10 mouse cellular contexts compared by ENCODE assay signal in genomic region chr8:96318367-96318766, GRCm38 (mm10).
A peak's percentile ranks its signal among the peaks of the same experiment; 100 is the strongest.
DNase-seq lines count a peak whose midpoint lies in the region; ATAC-seq and TF ChIP-seq lines count a peak whose summit lies in the region.
"Had no signal": no experiment of that assay in that cellular context is flagged by ENCODE, and none has a peak within 500 bp of the region (broad histone marks: within the 10 kb centered on the region; RNA-seq: fewer than 3 reads in every experiment).

No protein-coding gene starts in this region.

- 62% methylated on average over 5 of the region's 5 CpGs for WGBS in kidney, adult 2 months
- 72% methylated on average over 5 of the region's 5 CpGs for WGBS in kidney, embryonic 14.5 days

- in situ Hi-C loops in CH12.LX (cut with MboI; ENCODE audit: low pct_ligation_motif_present, low pct_unique_long_range_greater_than_20kb, low sequenced_read_pairs) = loop anchor here (25.0 kb wide), 1 partner anchor 356 kb away; no protein-coding TSS in a partner anchor

- H3K4me2 ChIP-seq in kidney, embryonic 14.5 days (replicated peaks; ENCODE audit: low read depth, low read length) = no peak overlapping the region
- H3K4me2 ChIP-seq in CH12.LX (ENCODE audit: insufficient read depth, low read depth, poor library complexity, severe bottlenecking) = no peak overlapping the region
- H3K4me2 ChIP-seq: embryonic facial prominence, embryonic 12.5 days; limb, embryonic 12.5 days had no signal

- peak; percentile 2 for DNase-seq in adrenal gland, adult 2 months
- no peak for DNase-seq in adrenal gland, adult 8-10 months
- DNase-seq in kidney, adult 2 months = peak; percentile 3
- DNase-seq in CH12.LX (ENCODE audit: extremely low read depth) = peak; percentile 6
- no peak for DNase-seq in thymus, postnatal 10 days (ENCODE audit: low spot score in 2 of 2)

- no peak; the same call in none of the 2 replicates for TF ChIP-seq RAD21 in CH12.LX (IDR thresholded peaks at IDR 0.05; ENCODE audit: low read depth, low read length)

- no peak for ATAC-seq in kidney, embryonic 14.5 days (ENCODE audit: low FRiP score, low TSS enrichment)
- ATAC-seq in CD4-positive, CD25-positive, alpha-beta regulatory T cell, adult 4 months = no peak

- H3K4me3 ChIP-seq in kidney, adult 2 months (ENCODE audit: insufficient read depth, low read depth, low read length) = no peak overlapping the region
- no peak overlapping the region for H3K4me3 ChIP-seq in kidney, embryonic 14.5 days (ENCODE audit: low read length)
- no peak overlapping the region for H3K4me3 ChIP-seq in CH12.LX (replicated peaks in 1 of 3; ENCODE audit: low read depth in 2 of 3, low read length in 2 of 3, poor library complexity in 1 of 3)
- no peak overlapping the region for H3K4me3 ChIP-seq in cortical plate, adult 2 months (ENCODE audit: insufficient read depth, low read length)
- H3K4me3 ChIP-seq: embryonic facial prominence, embryonic 12.5 days; limb, embryonic 12.5 days had no signal

- no peak for TF ChIP-seq EP300 in CH12.LX (IDR thresholded peaks at IDR 0.05; ENCODE audit: low read length)

- dilution Hi-C loops in CH12.LX (cut with MboI; ENCODE audit: extremely low pct_ligation_motif_present, extremely low pct_unique_long_range_greater_than_20kb, low sequenced_read_pairs) = no loop called here

- no peaks in the 10 kb centered on the region for H3K79me2 ChIP-seq in CH12.LX (replicated peaks; ENCODE audit: control insufficient read depth, extremely low read depth, insufficient read depth, poor library complexity, severe bottlenecking)

- H3K9me3 ChIP-seq in kidney, embryonic 14.5 days (ENCODE audit: control insufficient read depth, low read length) = no peaks in the 10 kb centered on the region
- H3K9me3 ChIP-seq in CH12.LX (replicated peaks; ENCODE audit: low read length) = peaks cover 5% of the 10 kb centered on the region
- H3K9me3 ChIP-seq: embryonic facial prominence, embryonic 12.5 days; limb, embryonic 12.5 days had no signal

- no peak for TF ChIP-seq POLR2A in kidney, adult 2 months (IDR thresholded peaks at IDR 0.05; ENCODE audit: low read depth, low read length)
- no peak for TF ChIP-seq POLR2A in CH12.LX (IDR thresholded peaks at IDR 0.05; ENCODE audit: low read depth, low read length)
- no peak for TF ChIP-seq POLR2A in cortical plate, adult 2 months (IDR thresholded peaks at IDR 0.05; ENCODE audit: extremely low read depth, insufficient read depth, low read length)

- no peak overlapping the region for H3K9ac ChIP-seq in kidney, embryonic 14.5 days (ENCODE audit: low read depth, low read length)
- no peak overlapping the region for H3K9ac ChIP-seq in CH12.LX (ENCODE audit: insufficient read depth, low read depth)
- H3K9ac ChIP-seq: embryonic facial prominence, embryonic 12.5 days; limb, embryonic 12.5 days had no signal

- peak; percentile 48 for TF ChIP-seq CTCF in kidney, adult 2 months (conservative IDR thresholded peaks at IDR 0.05; ENCODE audit: insufficient read depth, insufficient read length, low read depth, low read length)
- TF ChIP-seq CTCF in CH12.LX (conservative IDR thresholded peaks at IDR 0.05 in 1 of 2, IDR thresholded peaks at IDR 0.05 in 1 of 2; ENCODE audit: low read depth in 2 of 2, low read length in 2 of 2) = peak in 1 of 2 experiments; percentile 37; a peak in 1 of 4 replicates
- TF ChIP-seq CTCF in cortical plate, adult 2 months (IDR thresholded peaks at IDR 0.05; ENCODE audit: extremely low read depth, insufficient read depth, low read length) = peak; percentile 30; the same call in 1 of the 2 replicates

- H3K36me3 ChIP-seq in kidney, adult 2 months (ENCODE audit: control insufficient read depth, insufficient read depth, low read length) = no peaks in the 10 kb centered on the region
- no peaks in the 10 kb centered on the region for H3K36me3 ChIP-seq in kidney, embryonic 14.5 days (ENCODE audit: control insufficient read depth, insufficient read depth, low read length)
- no peaks in the 10 kb centered on the region for H3K36me3 ChIP-seq in CH12.LX (replicated peaks in 1 of 2; ENCODE audit: control insufficient read depth in 1 of 2, insufficient read depth in 1 of 2, low read length in 1 of 2)
- H3K36me3 ChIP-seq: embryonic facial prominence, embryonic 12.5 days; limb, embryonic 12.5 days had no signal

- no peaks in the 10 kb centered on the region for H3K27me3 ChIP-seq in kidney, adult 2 months (replicated peaks; ENCODE audit: control insufficient read depth, insufficient read depth, low read length)
- H3K27me3 ChIP-seq in kidney, embryonic 14.5 days (ENCODE audit: control insufficient read depth, insufficient read depth, low read length) = no peaks in the 10 kb centered on the region
- no peaks in the 10 kb centered on the region for H3K27me3 ChIP-seq in CH12.LX (replicated peaks)
- H3K27me3 ChIP-seq: embryonic facial prominence, embryonic 12.5 days; limb, embryonic 12.5 days had no signal

- no peaks in the 10 kb centered on the region for H3K4me1 ChIP-seq in kidney, adult 2 months (ENCODE audit: control insufficient read depth, insufficient read depth, low read length)
- H3K4me1 ChIP-seq in kidney, embryonic 14.5 days (ENCODE audit: control insufficient read depth, insufficient read depth, low read length) = no peaks in the 10 kb centered on the region
- no peaks in the 10 kb centered on the region for H3K4me1 ChIP-seq in CH12.LX (ENCODE audit: control insufficient read depth in 1 of 2, insufficient read depth in 2 of 2)
- no peaks in the 10 kb centered on the region for H3K4me1 ChIP-seq in cortical plate, adult 2 months (ENCODE audit: control insufficient read depth, insufficient read depth, low read length)
- H3K4me1 ChIP-seq: embryonic facial prominence, embryonic 12.5 days; limb, embryonic 12.5 days had no signal

- H3K27ac ChIP-seq in kidney, adult 2 months (ENCODE audit: insufficient read depth, low read depth, low read length) = no peak overlapping the region
- H3K27ac ChIP-seq in kidney, embryonic 14.5 days (ENCODE audit: low read depth, low read length) = no peak overlapping the region
- no peak overlapping the region for H3K27ac ChIP-seq in CH12.LX (ENCODE audit: insufficient read depth, low read depth)
- no peak overlapping the region for H3K27ac ChIP-seq in cortical plate, adult 2 months (ENCODE audit: insufficient read depth, low read length)
- H3K27ac ChIP-seq: embryonic facial prominence, embryonic 12.5 days; limb, embryonic 12.5 days had no signal

TF ChIP-seq in CH12.LX, 34 proteins besides CTCF, POLR2A, EP300 and RAD21:
- TF ChIP-seq CHD2 (IDR thresholded peaks at IDR 0.05; ENCODE audit: low read length) (no peak), SMC3 (IDR thresholded peaks at IDR 0.05; ENCODE audit: low read depth, low read length) (peak; percentile 34)

Comparison
In these comparisons a context has a peak if more than half of its experiments do, and no peak if none do; other contexts are left out.
1. DNase-seq: peak in adrenal gland, adult 2 months (single experiment), kidney, adult 2 months (single experiment) and CH12.LX (single experiment); none in adrenal gland, adult 8-10 months (single experiment) and thymus, postnatal 10 days (0 of 2).